Mouse (Mus musculus) T-helper 17 cell (primary cell): ENCODE measurements around the gene Cacna1i.

Source experiments
- in situ Hi-C, 2 experiments: fragments of 300-600 bp; cut with MboI, MseI; formaldehyde crosslinking; loops; 1 replicate in 1 of 2; 2 replicates in 1 of 2; pipeline ENCODE4 v1.15.1; 2025; ENCODE audit warnings: high pct_unique_total_duplicates in 2 of 2

Gene Cacna1i

DNA sequence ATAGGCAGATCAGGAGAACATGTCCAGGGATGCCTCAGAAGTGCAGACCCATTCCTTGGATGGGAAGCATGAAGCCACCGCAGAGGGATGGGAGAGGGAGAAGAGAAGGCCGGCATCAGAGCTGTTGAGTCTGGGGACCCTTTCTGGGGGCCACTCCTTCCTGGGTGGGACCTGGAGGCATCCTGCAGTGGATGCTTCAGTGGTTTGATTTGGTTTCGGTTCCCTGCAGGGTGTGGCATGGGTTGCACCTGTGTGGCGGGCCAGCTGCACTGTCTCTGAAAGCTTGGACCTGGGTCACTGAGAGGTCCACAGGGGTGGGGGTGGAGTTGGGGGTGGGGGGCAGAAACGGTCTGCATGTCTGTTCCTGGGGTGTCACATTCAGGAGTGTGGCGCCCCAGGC is 32.9 kb downstream of the Cacna1i start:
- in situ Hi-C loops, result loop anchor here in 1 of 2 experiments (5.0 kb wide), 1 partner anchor 98 kb away; no protein-coding TSS in a partner anchor

GRCm38 (mm10) chr15:80325207-80325606 is 38.2 kb downstream of the Cacna1i start:
- in situ Hi-C loops, result no loop called here

- in situ Hi-C loops, result no loop called here
Measured at GRCm38 (mm10) chr15:80325756-80326155, 38.7 kb downstream of the Cacna1i start.

DNA sequence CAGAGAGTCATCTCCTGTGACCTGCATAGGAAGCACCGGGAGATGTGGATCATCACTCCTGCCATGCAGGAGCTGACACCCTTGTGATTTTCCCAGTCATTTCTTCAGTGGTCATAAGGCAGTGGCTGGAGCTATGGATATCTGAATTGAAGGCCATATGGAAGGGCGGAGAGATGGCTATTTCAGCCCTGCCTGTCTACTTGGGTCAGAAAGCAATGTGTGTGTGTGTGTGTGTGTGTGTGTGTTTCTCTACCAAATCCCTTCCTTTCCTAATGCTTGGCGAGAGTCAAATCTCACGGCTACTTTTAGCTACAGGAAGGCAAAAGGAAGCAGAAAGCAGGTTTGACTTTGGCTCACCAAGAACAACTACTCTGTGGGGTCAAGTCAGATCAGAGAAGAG is 39.9 kb downstream of the Cacna1i start:
- in situ Hi-C loops, result no loop called here

DNA sequence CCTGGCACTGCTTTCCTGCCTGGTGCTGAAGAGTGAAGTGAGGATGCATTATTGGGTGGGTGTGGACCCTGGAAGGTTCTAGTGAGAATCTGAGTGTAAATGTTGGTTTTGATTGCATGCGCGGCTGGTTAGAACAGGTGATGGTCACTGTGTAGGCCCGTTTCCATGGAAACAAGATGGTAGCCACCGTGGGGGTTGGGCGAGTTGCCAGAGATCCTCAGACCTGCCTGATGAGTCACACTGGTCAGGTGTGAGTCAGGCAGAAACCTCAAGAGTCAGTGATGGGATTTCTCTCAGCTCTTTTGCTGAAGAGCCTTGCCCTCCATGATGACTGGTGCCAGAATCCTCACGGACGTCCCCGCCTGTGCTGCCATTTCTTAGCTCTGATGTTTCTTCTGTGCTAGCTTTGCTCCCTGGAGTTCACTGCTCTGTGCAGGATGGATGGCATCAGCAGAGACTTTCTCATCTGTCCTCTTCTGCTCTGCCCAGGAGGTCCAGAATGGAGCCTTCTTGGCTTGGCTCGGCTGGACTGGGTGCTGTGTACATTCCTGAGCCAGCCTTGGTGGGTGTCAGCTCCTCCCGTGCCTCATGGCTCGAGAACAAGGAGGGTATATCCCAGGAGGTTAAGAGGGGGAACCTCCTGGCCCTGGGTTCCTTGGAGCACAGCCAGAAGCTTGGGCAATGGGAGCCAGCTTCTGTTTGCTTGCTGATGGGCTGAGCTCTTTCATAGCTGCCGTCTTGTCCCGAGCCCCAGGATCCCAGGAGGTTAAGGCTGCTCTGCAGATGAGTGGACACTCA is 40.9 kb downstream of the Cacna1i start:
- in situ Hi-C loops, result no loop called here

- in situ Hi-C loops, result no loop called here
Measured at GRCm38 (mm10) chr15:80330276-80330675, 43.2 kb downstream of the Cacna1i start.

GRCm38 (mm10) chr15:80334766-80335165 is 47.7 kb downstream of the Cacna1i start:
- in situ Hi-C loops, result loop anchor here in 1 of 2 experiments (5.0 kb wide), 1 partner anchor 353 kb away; no protein-coding TSS in a partner anchor

DNA sequence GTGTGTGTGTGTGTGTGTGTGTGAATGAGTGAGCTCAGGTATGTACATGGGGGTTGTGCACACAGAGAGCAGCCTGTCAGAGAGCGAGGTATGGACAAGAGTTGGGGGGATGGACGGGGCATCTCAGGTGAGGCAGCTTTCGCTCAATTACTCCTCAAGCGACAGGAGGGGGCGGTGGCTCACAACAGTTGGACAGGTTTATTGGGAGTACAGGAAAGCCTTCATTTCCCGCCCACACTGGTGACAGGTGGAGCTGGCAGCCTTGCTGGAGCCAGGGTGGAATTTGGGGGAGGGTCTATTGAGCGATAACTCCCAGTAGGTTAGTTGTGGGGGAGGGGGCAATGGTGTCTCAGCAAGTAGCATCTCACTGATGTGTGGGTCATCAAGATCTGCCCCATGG is 48.2 kb downstream of the Cacna1i start:
- in situ Hi-C loops, result loop anchor here in 1 of 2 experiments (5.0 kb wide), 1 partner anchor 352 kb away; no protein-coding TSS in a partner anchor

DNA sequence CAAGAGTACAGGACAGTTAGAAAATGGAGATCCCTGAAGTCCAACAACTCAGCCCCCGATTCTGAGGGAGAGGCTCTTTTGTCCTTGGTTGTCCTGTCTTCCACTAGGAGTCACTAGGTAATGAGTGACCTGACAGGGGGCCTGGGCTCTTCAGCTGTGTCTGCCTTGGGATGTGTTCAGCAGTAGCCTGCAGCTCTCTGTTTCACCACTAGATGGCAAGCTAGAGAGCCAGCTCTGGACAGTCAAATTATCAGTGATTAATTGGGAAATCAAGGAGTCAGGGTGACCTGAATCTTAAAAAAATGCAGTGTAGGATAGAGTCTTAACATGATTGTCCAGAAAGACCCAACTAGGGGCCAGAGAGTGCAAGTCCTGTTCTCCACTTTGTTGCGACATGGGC is 53.3 kb downstream of the Cacna1i start:
- in situ Hi-C loops, result no loop called here

DNA sequence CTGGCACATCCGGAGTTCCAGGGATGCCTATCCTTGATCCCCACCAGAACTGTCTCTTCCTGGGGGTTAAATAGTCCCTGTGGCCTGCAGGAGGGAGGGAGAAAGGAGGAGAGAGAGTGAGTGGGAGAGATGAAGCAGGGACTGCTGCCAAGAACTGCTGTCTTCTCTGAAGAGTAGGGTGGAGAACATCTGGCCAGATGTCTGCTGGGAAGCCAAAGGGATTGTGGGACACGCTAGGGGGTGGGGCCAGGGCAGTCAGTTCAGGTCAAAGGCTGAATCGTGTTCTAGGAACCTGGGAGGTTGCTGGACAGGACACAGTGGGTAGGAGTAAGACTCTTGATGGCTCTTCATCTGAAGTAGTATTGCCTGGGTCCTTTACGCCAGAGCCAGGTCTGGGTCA is 55.4 kb downstream of the Cacna1i start:
- in situ Hi-C loops, result no loop called here

- in situ Hi-C loops, result no loop called here
Measured at GRCm38 (mm10) chr15:80343031-80343430, 56.0 kb downstream of the Cacna1i start.

DNA sequence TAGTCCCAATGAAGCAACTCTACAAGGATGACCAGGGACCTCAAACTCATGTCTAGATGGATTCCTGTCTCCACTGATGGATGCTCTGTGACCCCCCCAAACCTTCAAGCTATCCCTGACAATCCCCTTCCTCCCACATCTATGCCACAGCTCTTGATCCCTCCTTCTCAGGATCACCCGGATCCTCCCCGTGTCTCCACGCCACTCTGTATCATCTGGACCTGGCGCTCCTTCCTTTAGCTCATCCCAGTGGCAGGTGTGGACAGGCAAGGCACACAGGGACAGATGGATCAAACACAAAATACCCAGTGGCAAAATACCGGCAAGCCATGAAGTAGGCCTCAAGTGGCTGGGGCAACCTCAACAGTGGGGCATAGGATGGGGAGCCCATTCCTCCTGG is 56.7 kb downstream of the Cacna1i start:
- in situ Hi-C loops, result no loop called here

DNA sequence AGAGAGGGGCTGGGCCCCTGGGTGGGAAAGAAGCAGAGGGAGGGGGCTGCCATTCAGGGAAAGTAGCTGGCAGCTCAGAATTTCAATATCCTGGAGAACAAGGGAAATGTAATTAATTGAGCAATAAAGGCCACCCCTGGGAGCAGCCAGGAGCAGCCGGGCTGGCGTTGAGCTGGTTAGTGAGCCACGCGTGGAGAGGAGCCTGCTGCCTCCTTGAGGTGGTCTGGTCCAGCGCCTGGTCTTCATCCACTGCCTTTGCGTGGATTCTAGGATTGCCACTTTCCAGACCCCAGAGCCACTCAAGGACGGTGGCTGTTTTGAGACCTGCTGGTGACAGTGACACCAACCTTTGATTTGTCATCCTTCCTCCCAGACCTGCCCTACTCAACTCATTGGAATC is 59.5 kb downstream of the Cacna1i start:
- in situ Hi-C loops, result no loop called here

- in situ Hi-C loops, result no loop called here
Measured at GRCm38 (mm10) chr15:80350431-80350830, 63.4 kb downstream of the Cacna1i start.

DNA sequence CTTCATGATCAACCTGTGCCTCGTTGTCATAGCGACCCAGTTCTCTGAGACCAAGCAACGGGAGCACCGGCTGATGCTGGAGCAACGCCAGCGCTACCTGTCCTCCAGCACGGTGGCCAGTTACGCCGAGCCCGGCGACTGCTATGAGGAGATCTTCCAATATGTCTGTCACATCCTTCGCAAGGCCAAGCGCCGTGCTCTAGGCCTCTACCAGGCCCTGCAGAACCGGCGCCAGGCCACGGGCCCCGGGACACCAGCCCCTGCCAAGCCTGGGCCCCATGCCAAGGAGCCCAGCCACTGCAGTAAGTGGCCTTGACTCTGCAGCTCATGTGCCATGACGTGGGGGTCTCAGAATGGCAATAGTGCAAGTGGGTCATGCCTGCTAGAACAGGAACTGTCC is 71.8 kb downstream of the Cacna1i start:
- in situ Hi-C loops, result no loop called here

- in situ Hi-C loops, result no loop called here
Measured at GRCm38 (mm10) chr15:80361780-80362508, 74.9 kb downstream of the Cacna1i start.

- in situ Hi-C loops, result no loop called here
Measured at GRCm38 (mm10) chr15:80362509-80363172, 75.6 kb downstream of the Cacna1i start.

GRCm38 (mm10) chr15:80363821-80364715 is 77.0 kb downstream of the Cacna1i start:
- in situ Hi-C loops, result no loop called here

DNA sequence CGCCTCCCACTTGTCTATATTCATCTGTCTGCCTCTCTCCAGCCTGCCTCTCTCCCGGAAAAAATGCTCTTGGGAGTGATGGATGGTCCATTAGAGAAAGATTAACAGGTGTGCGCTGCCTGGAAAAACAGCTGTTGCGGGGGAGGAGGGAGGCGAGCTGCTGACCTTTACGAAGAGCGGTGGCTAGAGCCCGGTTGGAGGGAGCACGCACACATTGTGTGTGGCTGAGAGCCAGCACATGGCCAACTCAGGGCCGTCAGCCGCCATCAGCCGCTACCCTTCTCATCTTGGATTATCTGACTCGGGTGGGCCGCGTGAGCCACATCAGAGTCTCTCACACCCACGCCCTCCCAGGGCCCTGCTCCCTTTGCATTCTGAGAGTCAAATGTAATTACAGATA is 79.9 kb downstream of the Cacna1i start:
- in situ Hi-C loops, result no loop called here

GRCm38 (mm10) chr15:80373219-80373964 is 86.4 kb downstream of the Cacna1i start:
- in situ Hi-C loops, result no loop called here
